ENCODE assay signal across 31 mouse cellular contexts in the genomic region with DNA sequence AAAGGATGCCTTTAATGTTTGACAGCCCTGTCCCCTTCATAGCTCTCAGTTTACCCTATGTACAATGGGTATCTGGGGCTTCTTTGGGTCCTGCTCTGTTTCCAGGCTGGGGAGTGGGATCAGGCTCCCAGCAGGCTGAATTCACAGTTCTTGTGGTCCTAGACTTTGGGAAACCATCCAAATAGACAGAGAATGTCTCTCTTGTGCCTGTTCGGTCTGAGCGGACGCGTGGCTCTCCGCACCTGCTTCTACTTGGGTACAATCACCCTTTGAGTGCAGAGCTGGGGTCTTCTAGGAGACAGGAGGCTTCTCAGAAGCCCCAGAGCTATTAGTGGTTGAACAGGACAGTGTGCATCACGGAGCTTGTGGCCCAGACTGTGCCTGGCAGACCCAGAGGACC. TPM values are rescaled to one million over a fixed set of nuclear protein-coding genes. Genes with fewer than 3 reads are reported as not detected.
DNase-seq lines count a peak whose midpoint lies in the region; TF ChIP-seq lines count a peak whose summit lies in the region.
"Had no signal": no experiment of that assay in that cellular context is flagged by ENCODE, and none has a peak within 500 bp of the region (broad histone marks: within the 10 kb centered on the region; RNA-seq: fewer than 3 reads in every experiment).

A gene (plus strand): TSS at position 301 of the 400 bp plus-strand sequence.

- H3K4me3 ChIP-seq in cortical plate, adult 2 months (ENCODE audit: insufficient read depth, low read length): peak within 1 kb of the TSS; percentile 19
- H3K4me3 ChIP-seq: forebrain, embryonic 10.5 days; gastrocnemius, adult 2 months; hindbrain, embryonic 13.5 days had no signal

- DNase-seq in layer of hippocampus, postnatal 10 days (ENCODE audit: low spot score in 2 of 2): no peak
- DNase-seq in layer of hippocampus, adult 9-11 months: no peak
- no peak for DNase-seq in layer of hippocampus, postnatal 36 days
- DNase-seq in layer of hippocampus, adult 9-10 months (ENCODE audit: low spot score): no peak
- peak; percentile 31 for DNase-seq in brain, adult 2 months (ENCODE audit: low read depth, low spot score)
- DNase-seq: adrenal gland, adult 2 months; adrenal gland, postnatal 14 days; cerebellum, adult 11-12 months; cerebellum, adult 8-10 months; cerebellum, postnatal 10 days; cerebellum, postnatal 36 days; gastrocnemius, adult 2 months; gastrocnemius, postnatal 14 days; heart, adult 11 months had no signal

- no peak for TF ChIP-seq POLR2A in cortical plate, adult 2 months (IDR thresholded peaks at IDR 0.05; ENCODE audit: extremely low read depth, insufficient read depth, low read length)

- no peaks in the 10 kb centered on the region for H3K4me1 ChIP-seq in cortical plate, adult 2 months (ENCODE audit: control insufficient read depth, insufficient read depth, low read length)
- H3K4me1 ChIP-seq: forebrain, embryonic 10.5 days; hindbrain, embryonic 13.5 days had no signal

- TF ChIP-seq CTCF in cortical plate, adult 2 months (IDR thresholded peaks at IDR 0.05; ENCODE audit: extremely low read depth, insufficient read depth, low read length): no peak

- H3K27ac ChIP-seq in cortical plate, adult 2 months (ENCODE audit: insufficient read depth, low read length): no peak within 1 kb of the TSS
- H3K27ac ChIP-seq: forebrain, embryonic 10.5 days; gastrocnemius, adult 2 months; hindbrain, embryonic 13.5 days had no signal

RNA-seq across cellular contexts. Expression of the gene that starts here (rescaled TPM):
- total RNA-seq in layer of hippocampus, postnatal 10 days (2021): 10 to 100 TPM; 13.2 to 14.0 TPM
- total RNA-seq in layer of hippocampus, postnatal 36 days (2021): 10 to 100 TPM; 10.4 to 12.3 TPM
- 9.0 and 9.6 TPM in 2 replicates for polyA plus RNA-seq in cortical plate, adult 2 months (2012; rRNA removed)
- total RNA-seq: adrenal gland, adult 2 months; adrenal gland, postnatal 14 days; adrenal gland, postnatal 4 days; gastrocnemius, adult 2 months; gastrocnemius, postnatal 14 days; gastrocnemius, postnatal 4 days; heart, postnatal 25 days; hematopoietic stem cell, adult 5-6 weeks; MEL had no signal
- polyA plus RNA-seq: adrenal gland, adult 2 months; brain, embryonic 14.5 days; C2C12; CD4-positive, CD25-positive, alpha-beta regulatory T cell, adult 4 months; embryonic facial prominence, embryonic 11.5 days; embryonic facial prominence, embryonic 14.5 days; forebrain, embryonic 10.5 days; forebrain, embryonic 14.5 days; heart, embryonic 11.5 days; heart, embryonic 14.5 days; heart, postnatal 0 days; hindbrain, embryonic 13.5 days had no signal
